Mouse (Mus musculus) heart, postnatal 14 days (tissue): ENCODE measurements around the gene Ccdc146. TPM values are rescaled to one million over a fixed set of nuclear protein-coding genes. Genes with fewer than 3 reads are reported as not detected.

Source experiments
- DNase-seq, 2 experiments: peaks; one replicate each; pipeline ENCODE4 v3.0.0; 2021 to 2022
- intact Hi-C: fragments of 180-260 bp; cut with DNase I; formaldehyde crosslinking; loops from one replicate; pipeline ENCODE4 v1.15.1; 2025
- total RNA-seq, 2 experiments: library from RNA; stranded (reverse); gene quantifications; 2 replicates each; pipeline ENCODE4 v1.2.3; 2021

Ccdc146 gene
- total RNA-seq, 2 experiments from 2014 or later = 2.8 to 3.8 TPM

- intact Hi-C loops = no loop called here
- no peak for DNase-seq
Measured at GRCm38 (mm10) chr5:21244575-21244974, 179.9 kb downstream of the Ccdc146 start.

Other genes with a start within 250 kb of the Ccdc146 start
- 1 to 10 TPM; 4.7 to 4.9 TPM for gene Gsap, start 238.4 kb downstream of the Ccdc146 start, total RNA-seq
- gene Fgl2, start 52.0 kb downstream of the Ccdc146 start, total RNA-seq = 10 to 100 TPM; 34.2 to 38.5 TPM
- gene Fam185a, start 281 bp upstream of the Ccdc146 start, total RNA-seq = 10 to 100 TPM; 11.5 to 12.9 TPM
- 1 to 10 TPM; 6.3 to 8.4 TPM for gene Lrrc17, start 118.9 kb upstream of the Ccdc146 start, total RNA-seq
- gene Fbxl13, start 221.0 kb upstream of the Ccdc146 start, total RNA-seq = under 1 TPM; 0.14 to 0.15 TPM
- gene Armc10, start 221.1 kb upstream of the Ccdc146 start, total RNA-seq = 10 to 100 TPM in 1 of 2 experiments, 1 to 10 TPM in 1; 9.9 to 10.1 TPM